Mouse (Mus musculus) heart, embryonic 14.5 days (tissue): ENCODE measurements around the gene Zdhhc9. TPM values are rescaled to one million over a fixed set of nuclear protein-coding genes. Genes with fewer than 3 reads are reported as not detected.

Experiments used
- ATAC-seq: fragments of 200-750 bp; cut with Nextera tagmentation; 2 replicates; pipeline ENCODE4 v1.8.0; 2017; ENCODE audit warnings: low read depth, moderate TSS enrichment; ENCODE audit not compliant: insufficient number of reproducible peaks, insufficient read depth, low FRiP score
- H3K27ac ChIP-seq, 2 experiments: fragments of 200-500 bp in 1 of 2; fragments of 300-500 bp in 1 of 2; sonication (generic) in 1 of 2; replicated peaks in 1 of 2; 2 replicates each; pipeline ENCODE4 v1.5.1; 2012 to 2014; ENCODE audit warnings: low read depth in 2 of 2, low read length in 2 of 2, control low read depth in 1 of 2, mild to moderate bottlenecking in 1 of 2, mixed read lengths in 1 of 2; ENCODE audit not compliant: control insufficient read depth in 1 of 2, insufficient read depth in 1 of 2
- H3K27me3 ChIP-seq: fragments of 300-500 bp; sonication (generic); 2 replicates; pipeline ENCODE4 v1.6.1; 2014; ENCODE audit warnings: mild to moderate bottlenecking, low read length, control low read depth; ENCODE audit not compliant: control insufficient read depth, insufficient read depth
- H3K36me3 ChIP-seq: fragments of 300-500 bp; sonication (generic); 2 replicates; pipeline ENCODE4 v1.6.1; 2014; ENCODE audit warnings: mild to moderate bottlenecking, control low read depth, low read length, mixed read lengths; ENCODE audit not compliant: control insufficient read depth, insufficient read depth
- H3K4me1 ChIP-seq, 2 experiments: fragments of 200-500 bp in 1 of 2; fragments of 300-500 bp in 1 of 2; sonication (generic) in 1 of 2; 2 replicates each; pipeline ENCODE4 v1.6.1; 2012 to 2014; ENCODE audit warnings: low read length in 2 of 2, control low read depth in 1 of 2, mixed read lengths in 1 of 2; ENCODE audit not compliant: control insufficient read depth in 2 of 2, insufficient read depth in 2 of 2
- H3K4me2 ChIP-seq: fragments of 300-500 bp; sonication (generic); 2 replicates; pipeline ENCODE4 v1.6.1; 2014; ENCODE audit warnings: mild to moderate bottlenecking, low read length
- H3K4me3 ChIP-seq, 2 experiments: fragments of 200-500 bp in 1 of 2; fragments of 300-500 bp in 1 of 2; sonication (generic) in 1 of 2; 2 replicates each; pipeline ENCODE4 v1.5.1; 2012 to 2014; ENCODE audit warnings: low read length in 2 of 2, mild to moderate bottlenecking in 2 of 2, control low read depth in 1 of 2, low read depth in 1 of 2, moderate library complexity in 1 of 2; ENCODE audit not compliant: control insufficient read depth in 1 of 2, insufficient read depth in 1 of 2
- H3K9ac ChIP-seq: fragments of 300-500 bp; sonication (generic); 2 replicates; pipeline ENCODE4 v1.6.1; 2014; ENCODE audit warnings: mild to moderate bottlenecking, low read length
- H3K9me3 ChIP-seq: fragments of 300-500 bp; sonication (generic); 2 replicates; pipeline ENCODE4 v1.6.1; 2016; ENCODE audit warnings: low read length, control low read depth; ENCODE audit not compliant: control insufficient read depth
- WGBS: fragments of 180-500 bp; shearing (Covaris S2); extraction: QIAGEN DNeasy Blood & Tissue Kit; methylation state at CpG from one replicate; pipeline ENCODE4 v1.1.7; 2014; 5-methylcytosine and 5-hydroxymethylcytosine counted together
- polyA plus RNA-seq: library from polyadenylated mRNA; unstranded; fragments of >200 nt; fragmentation: Nextera tagmentation; extraction: Ambion mirVana; gene quantifications from 2 replicates; pipeline ENCODE4 v1.2.1, GENCODE M21; 2014

Gene Zdhhc9
- polyA plus RNA-seq: 3.9 TPM in 2 replicates

GRCm38 (mm10) chrX:48208519-48209185 lies at the start of gene Zdhhc9:
Zdhhc9 (minus strand) TSS chrX:48208878.
- Histone ChIP-seq H3K27ac (peak within 1 kb of the TSS; percentile 39 to 41; a peak in 3 of 4 replicates), H3K9ac (peak within 1 kb of the TSS; percentile 75), H3K36me3 (no peaks in the 10 kb centered on the region), H3K27me3 (no peaks in the 10 kb centered on the region), H3K4me3 (peak within 1 kb of the TSS; percentile 71 to 86), H3K4me2 (peak within 1 kb of the TSS; percentile 64), H3K4me1 (no peaks in the 10 kb centered on the region), H3K9me3 (no peaks in the 10 kb centered on the region)
- peak; percentile 96 for ATAC-seq
- WGBS: 15% methylated on average over 33 of the region's 34 CpGs

- Histone ChIP-seq H3K9me3 (no peaks in the 10 kb centered on the region), H3K4me3 (peak overlapping the region; percentile 56 to 64), H3K27me3 (no peaks in the 10 kb centered on the region), H3K4me2 (peak overlapping the region; percentile 72), H3K36me3 (peaks cover 15% of the 10 kb centered on the region; the same call in 1 of the 2 replicates), H3K9ac (peak overlapping the region; percentile 76), H3K4me1 (0 out of 4 replicates have a peak, but pooled peaks cover 0 to 2% of the 10 kb centered on the region in 2 experiments), H3K27ac (peak overlapping the region in 1 of 2 experiments; percentile 44; a peak in 2 of 4 replicates)
- no peak for ATAC-seq
- 9% methylated on average over 16 of the region's 16 CpGs for WGBS
Observed at GRCm38 (mm10) chrX:48257011-48257410, 48.3 kb upstream of the Zdhhc9 start.

- WGBS: 8% methylated on average over 33 of the region's 33 CpGs
- Histone ChIP-seq H3K4me2 (peak within 1 kb of the TSS; percentile 72), H3K9me3 (no peaks in the 10 kb centered on the region), H3K36me3 (peaks cover 11% of the 10 kb centered on the region; the same call in 1 of the 2 replicates), H3K9ac (peak within 1 kb of the TSS; percentile 76), H3K4me1 (0 out of 4 replicates have a peak, but pooled peaks cover 0 to 2% of the 10 kb centered on the region in 2 experiments), H3K27ac (peak within 1 kb of the TSS; percentile 75 to 79), H3K4me3 (peak within 1 kb of the TSS; percentile 56 to 64), H3K27me3 (no peaks in the 10 kb centered on the region)
- ATAC-seq: peak; percentile 95
Observed at GRCm38 (mm10) chrX:48256468-48257007, 47.9 kb upstream of the Zdhhc9 start, which contains the start of gene Utp14a. Utp14a (plus strand) TSS chrX:48256862.

- peak overlapping the region; percentile 72 for H3K9ac ChIP-seq
Observed at GRCm38 (mm10) chrX:48255830-48256428, 47.3 kb upstream of the Zdhhc9 start.

GRCm38 (mm10) chrX:48234417-48234816 lies 25.7 kb upstream of the Zdhhc9 start:
- H3K9me3 ChIP-seq: no peaks in the 10 kb centered on the region
- H3K27ac ChIP-seq: no peak overlapping the region
- H3K9ac ChIP-seq: no peak overlapping the region
- H3K4me1 ChIP-seq: no peaks in the 10 kb centered on the region
- no peak overlapping the region for H3K4me3 ChIP-seq
- H3K4me2 ChIP-seq: no peak overlapping the region
- no peaks in the 10 kb centered on the region for H3K27me3 ChIP-seq
- no peaks in the 10 kb centered on the region for H3K36me3 ChIP-seq
- 53% methylated on average over 7 of the region's 7 CpGs for WGBS
- ATAC-seq: no peak

More at GRCm38 (mm10) chrX:48255830-48256428, 47.3 kb upstream of the Zdhhc9 start:
- H3K4me2 ChIP-seq: peak overlapping the region; percentile 67
- 0 out of 4 replicates have a peak, but pooled peaks cover 0 to 2% of the 10 kb centered on the region in 2 experiments for H3K4me1 ChIP-seq
- H3K27me3 ChIP-seq: no peaks in the 10 kb centered on the region
- peak overlapping the region; percentile 56 to 59 for H3K4me3 ChIP-seq
- peak overlapping the region; percentile 75 to 79 for H3K27ac ChIP-seq
- peaks cover 6% of the 10 kb centered on the region; the same call in 1 of the 2 replicates for H3K36me3 ChIP-seq
- H3K9me3 ChIP-seq: no peaks in the 10 kb centered on the region
- 17% methylated on average over 18 of the region's 18 CpGs for WGBS
- ATAC-seq: no peak; the same call in 1 of the 2 replicates

- Histone ChIP-seq H3K9me3 (no peaks in the 10 kb centered on the region), H3K27ac (no peak overlapping the region), H3K4me1 (no peaks in the 10 kb centered on the region), H3K4me3 (no peak overlapping the region), H3K36me3 (no peaks in the 10 kb centered on the region), H3K27me3 (no peaks in the 10 kb centered on the region), H3K9ac (no peak overlapping the region), H3K4me2 (no peak overlapping the region)
- 73% methylated on average over 7 of the region's 7 CpGs for WGBS
- no peak for ATAC-seq
Observed at GRCm38 (mm10) chrX:48226225-48226624, 17.5 kb upstream of the Zdhhc9 start.

GRCm38 (mm10) chrX:48222706-48223105 lies 14.0 kb upstream of the Zdhhc9 start:
- no peak overlapping the region for H3K4me2 ChIP-seq
- H3K9ac ChIP-seq: no peak overlapping the region
- no peaks in the 10 kb centered on the region for H3K36me3 ChIP-seq
- no peak overlapping the region for H3K4me3 ChIP-seq
- H3K4me1 ChIP-seq: no peaks in the 10 kb centered on the region
- ATAC-seq: no peak
- no peaks in the 10 kb centered on the region for H3K9me3 ChIP-seq
- H3K27me3 ChIP-seq: no peaks in the 10 kb centered on the region
- WGBS: 86% methylated on average over 7 of the region's 7 CpGs
- no peak overlapping the region for H3K27ac ChIP-seq
